Mouse (Mus musculus): Measurements from ENCODE around the gene Arf6. TPM values are rescaled to one million over a fixed set of nuclear protein-coding genes. Genes with fewer than 3 reads are reported as not detected.
A peak's percentile ranks its signal among the peaks of the same experiment; 100 is the strongest.

Gene Arf6
- polyA plus RNA-seq, 1 experiment from 2014 or later = 86.3 TPM

DNA sequence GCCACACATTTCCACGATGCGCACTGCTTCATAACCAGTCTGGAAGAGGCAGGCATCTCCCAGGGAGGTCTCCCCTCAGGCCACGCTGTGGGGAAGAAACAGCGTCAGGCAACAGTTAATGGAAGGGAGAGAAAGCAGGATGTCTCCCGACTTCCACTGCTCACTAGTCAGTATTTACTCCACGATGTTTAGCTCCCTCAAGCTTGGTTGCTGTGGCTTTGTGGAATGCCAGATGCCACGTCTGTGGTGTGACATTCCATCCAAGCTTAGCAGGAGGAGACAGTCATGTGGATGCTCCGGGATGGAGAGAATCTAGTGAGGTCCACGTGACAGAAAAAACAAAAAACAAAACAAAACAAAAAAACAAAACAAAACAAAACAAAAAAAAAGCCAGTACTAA, 30.1 kb downstream of the Arf6 start:
- H3K4me1 ChIP-seq (ENCODE audit: insufficient read depth, low read depth, low read length) = no peaks in the 10 kb centered on the region
- no peak overlapping the region for H3K27ac ChIP-seq (ENCODE audit: low read length)
- TF ChIP-seq CTCF (IDR thresholded peaks at IDR 0.05) (no peak), EP300 (IDR thresholded peaks at IDR 0.05) (no peak)
- no peaks in the 10 kb centered on the region for H3K9me3 ChIP-seq (ENCODE audit: low read length)
- no peak overlapping the region for H3K4me2 ChIP-seq (replicated peaks; ENCODE audit: low read depth, low read length)
- ATAC-seq = no peak
- H3K9ac ChIP-seq (replicated peaks; ENCODE audit: low read depth) = no peak overlapping the region
- DNase-seq (ENCODE audit: low spot score) = no peak
- H3K36me3 ChIP-seq (ENCODE audit: insufficient read depth, low read length) = no peaks in the 10 kb centered on the region
- H3K27me3 ChIP-seq (replicated peaks; ENCODE audit: insufficient read depth, low read length) = no peaks in the 10 kb centered on the region
- 46% methylated on average over 9 of the region's 9 CpGs for WGBS
- H3K4me3 ChIP-seq (ENCODE audit: low read depth, low read length) = no peak overlapping the region

- DNase-seq (ENCODE audit: low spot score) = no peak
- Histone ChIP-seq H3K4me3 (ENCODE audit: low read depth, low read length) (no peak overlapping the region), H3K9me3 (ENCODE audit: low read length) (no peaks in the 10 kb centered on the region), H3K4me1 (ENCODE audit: insufficient read depth, low read depth, low read length) (no peaks in the 10 kb centered on the region), H3K27me3 (replicated peaks; ENCODE audit: insufficient read depth, low read length) (no peaks in the 10 kb centered on the region), H3K4me2 (replicated peaks; ENCODE audit: low read depth, low read length) (no peak overlapping the region), H3K27ac (ENCODE audit: low read length) (no peak overlapping the region), H3K36me3 (ENCODE audit: insufficient read depth, low read length) (no peaks in the 10 kb centered on the region), H3K9ac (replicated peaks; ENCODE audit: low read depth) (no peak overlapping the region)
- whole genome bisulfite sequencing = 89% methylated on average over 13 of the region's 13 CpGs
- no peak for ATAC-seq
- TF ChIP-seq CTCF (IDR thresholded peaks at IDR 0.05) = no peak
- no peak for TF ChIP-seq EP300 (IDR thresholded peaks at IDR 0.05)
These were observed 30.7 kb downstream of the Arf6 start for GRCm38 (mm10) chr12:69402594-69403167.

DNA sequence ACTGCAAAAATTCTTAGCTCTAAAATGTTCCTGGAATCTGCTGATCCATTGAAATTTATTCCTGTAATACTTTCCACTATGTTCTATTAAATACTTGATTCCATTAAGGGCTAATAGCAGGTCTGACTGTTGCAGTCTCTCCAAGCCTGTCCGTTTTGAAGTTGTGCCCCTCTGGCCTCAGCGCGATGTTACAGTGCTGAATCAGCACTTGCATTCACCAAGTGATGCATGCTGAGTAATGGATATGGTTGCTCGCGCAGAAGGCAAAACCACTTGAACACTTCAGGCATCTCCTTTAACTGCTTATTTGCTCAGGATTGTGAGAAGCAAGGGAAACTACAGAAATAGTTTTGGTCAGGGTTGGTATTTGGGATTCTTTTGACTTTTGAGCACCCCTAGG, 38.8 kb downstream of the Arf6 start:
- H3K36me3 ChIP-seq (ENCODE audit: insufficient read depth, low read length) = no peaks in the 10 kb centered on the region
- no peak overlapping the region for H3K27ac ChIP-seq (ENCODE audit: low read length)
- no peak overlapping the region for H3K9ac ChIP-seq (replicated peaks; ENCODE audit: low read depth)
- H3K9me3 ChIP-seq (ENCODE audit: low read length) = no peaks in the 10 kb centered on the region
- no peaks in the 10 kb centered on the region for H3K4me1 ChIP-seq (ENCODE audit: insufficient read depth, low read depth, low read length)
- peak; percentile 46 for DNase-seq (ENCODE audit: low spot score)
- WGBS = 57% methylated on average over 5 of the region's 5 CpGs
- no peak for ATAC-seq
- H3K27me3 ChIP-seq (replicated peaks; ENCODE audit: insufficient read depth, low read length) = no peaks in the 10 kb centered on the region
- H3K4me2 ChIP-seq (replicated peaks; ENCODE audit: low read depth, low read length) = no peak overlapping the region
- no peak overlapping the region for H3K4me3 ChIP-seq (ENCODE audit: low read depth, low read length)
- TF ChIP-seq CTCF (IDR thresholded peaks at IDR 0.05) (no peak), EP300 (IDR thresholded peaks at IDR 0.05) (no peak)

DNA sequence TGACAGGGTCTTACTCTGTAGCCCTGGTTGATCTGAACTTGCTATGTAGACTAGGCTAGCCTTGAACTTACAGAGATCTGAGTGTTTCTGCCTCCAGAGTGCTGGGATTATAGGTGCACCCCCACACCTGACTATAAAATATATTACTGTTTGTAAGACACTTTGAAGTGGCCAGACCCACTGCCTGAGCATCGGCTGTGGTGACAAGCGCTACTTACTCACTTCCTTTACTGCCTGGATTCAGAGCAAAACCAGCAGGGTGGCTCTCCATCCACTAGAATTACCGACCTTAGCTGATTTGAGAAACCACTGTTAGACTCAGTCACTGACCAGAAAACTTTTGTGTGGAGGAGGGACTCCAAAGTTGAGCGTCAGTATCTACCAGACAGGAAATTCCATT, 40.0 kb downstream of the Arf6 start:
- 43% methylated on average over 4 of the region's 4 CpGs for WGBS
- Histone ChIP-seq H3K4me3 (ENCODE audit: low read depth, low read length) (no peak overlapping the region), H3K4me2 (replicated peaks; ENCODE audit: low read depth, low read length) (no peak overlapping the region), H3K4me1 (ENCODE audit: insufficient read depth, low read depth, low read length) (no peaks in the 10 kb centered on the region), H3K27me3 (replicated peaks; ENCODE audit: insufficient read depth, low read length) (no peaks in the 10 kb centered on the region), H3K9me3 (ENCODE audit: low read length) (no peaks in the 10 kb centered on the region), H3K9ac (replicated peaks; ENCODE audit: low read depth) (no peak overlapping the region), H3K27ac (ENCODE audit: low read length) (no peak overlapping the region), H3K36me3 (ENCODE audit: insufficient read depth, low read length) (no peaks in the 10 kb centered on the region)
- DNase-seq (ENCODE audit: low spot score) (no peak), ATAC-seq (no peak)
- no peak for TF ChIP-seq CTCF (IDR thresholded peaks at IDR 0.05)
- TF ChIP-seq EP300 (IDR thresholded peaks at IDR 0.05) = no peak

- peak; percentile 43 for DNase-seq (ENCODE audit: low spot score)
- Histone ChIP-seq H3K4me1 (ENCODE audit: insufficient read depth, low read depth, low read length) (no peaks in the 10 kb centered on the region), H3K27ac (ENCODE audit: low read length) (no peak overlapping the region), H3K9ac (replicated peaks; ENCODE audit: low read depth) (no peak overlapping the region), H3K4me2 (replicated peaks; ENCODE audit: low read depth, low read length) (no peak overlapping the region), H3K27me3 (replicated peaks; ENCODE audit: insufficient read depth, low read length) (no peaks in the 10 kb centered on the region), H3K36me3 (ENCODE audit: insufficient read depth, low read length) (no peaks in the 10 kb centered on the region), H3K4me3 (ENCODE audit: low read depth, low read length) (no peak overlapping the region), H3K9me3 (ENCODE audit: low read length) (no peaks in the 10 kb centered on the region)
- ATAC-seq = no peak
- peak; percentile 72 for TF ChIP-seq EP300 (IDR thresholded peaks at IDR 0.05)
- TF ChIP-seq CTCF (IDR thresholded peaks at IDR 0.05) = no peak
- WGBS = 35% methylated on average over 3 of the region's 3 CpGs
These were observed 41.4 kb downstream of the Arf6 start for GRCm38 (mm10) chr12:69413303-69413702.

- Histone ChIP-seq H3K9me3 (ENCODE audit: low read length) (no peaks in the 10 kb centered on the region), H3K9ac (replicated peaks; ENCODE audit: low read depth) (no peak overlapping the region), H3K4me1 (ENCODE audit: insufficient read depth, low read depth, low read length) (no peaks in the 10 kb centered on the region), H3K27ac (ENCODE audit: low read length) (no peak overlapping the region), H3K4me3 (ENCODE audit: low read depth, low read length) (no peak overlapping the region), H3K27me3 (replicated peaks; ENCODE audit: insufficient read depth, low read length) (no peaks in the 10 kb centered on the region), H3K4me2 (replicated peaks; ENCODE audit: low read depth, low read length) (no peak overlapping the region), H3K36me3 (ENCODE audit: insufficient read depth, low read length) (no peaks in the 10 kb centered on the region)
- 77% methylated on average over 4 of the region's 4 CpGs for WGBS
- ATAC-seq (no peak), DNase-seq (ENCODE audit: low spot score) (no peak)
- TF ChIP-seq EP300 (IDR thresholded peaks at IDR 0.05) = no peak
- no peak for TF ChIP-seq CTCF (IDR thresholded peaks at IDR 0.05)
These were observed 43.0 kb downstream of the Arf6 start for GRCm38 (mm10) chr12:69414826-69415572.
